Mouse (Mus musculus) left cerebral cortex, adult 9 months (tissue): ENCODE measurements around the gene Map3k5.
"Not testable (repeated sequence)": the region's sequence is repeated elsewhere in the genome, so short reads cannot be mapped to it uniquely, and the experiment has no call there.

Experiments
- DNase-seq, 2 experiments: peaks; one replicate each; pipeline ENCODE4 v3.0.0; 2022; ENCODE audit warnings: low spot score in 2 of 2

The Map3k5 gene

GRCm38 (mm10) chr10:19934384-19935294 lies at the start of gene Map3k5:
Map3k5 (plus strand) TSS chr10:19934472.
- no peak for DNase-seq

- DNase-seq = no peak
These were observed 48.0 kb upstream of the Map3k5 start for GRCm38 (mm10) chr10:19886249-19886648.

DNA sequence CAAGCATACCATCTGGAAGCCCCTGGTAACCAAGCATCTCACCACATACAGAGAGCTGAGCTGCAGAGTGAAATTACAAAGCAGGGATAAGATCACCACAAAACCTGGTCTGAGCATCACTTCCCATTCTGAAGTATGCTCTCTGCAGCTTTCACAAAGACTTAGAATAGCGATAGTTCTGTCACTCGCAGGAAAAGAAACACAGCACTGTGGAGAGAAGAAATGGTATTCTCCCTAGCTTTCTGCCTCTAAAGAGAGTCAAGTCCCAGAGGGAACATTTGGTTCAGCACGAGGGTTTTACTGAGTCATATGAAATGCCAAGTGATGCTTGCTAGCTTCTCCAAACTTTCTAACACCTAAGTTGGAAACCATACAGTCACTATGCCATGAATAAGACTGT lies 44.4 kb upstream of the Map3k5 start:
- DNase-seq = no peak

- no peak for DNase-seq
These were observed 42.6 kb upstream of the Map3k5 start for GRCm38 (mm10) chr10:19891686-19892085.

- DNase-seq = no peak
These were observed 41.1 kb upstream of the Map3k5 start for GRCm38 (mm10) chr10:19893146-19893545.

GRCm38 (mm10) chr10:19893976-19894375 lies 40.3 kb upstream of the Map3k5 start:
- DNase-seq = peak in 1 of 2 experiments; percentile 33

DNA sequence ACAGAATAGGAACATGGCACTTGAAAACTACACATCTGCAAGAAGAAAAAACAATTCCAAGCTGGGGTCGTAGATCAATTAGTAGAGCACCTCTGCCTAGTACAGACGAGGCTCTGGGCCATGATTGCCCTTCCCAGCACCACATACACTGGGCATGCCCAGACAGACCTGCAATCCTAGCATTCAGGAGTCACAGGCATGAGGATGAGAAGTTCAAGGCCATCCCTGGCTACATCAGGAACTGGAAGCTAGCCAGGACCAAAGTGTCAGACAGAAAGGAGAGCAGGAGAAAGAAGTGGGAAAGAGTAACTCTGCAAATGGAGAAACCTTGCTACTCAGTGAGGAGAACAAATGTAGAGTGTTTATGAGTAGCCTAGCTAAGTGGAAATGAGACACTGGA lies 34.1 kb upstream of the Map3k5 start:
- DNase-seq = no peak

DNA sequence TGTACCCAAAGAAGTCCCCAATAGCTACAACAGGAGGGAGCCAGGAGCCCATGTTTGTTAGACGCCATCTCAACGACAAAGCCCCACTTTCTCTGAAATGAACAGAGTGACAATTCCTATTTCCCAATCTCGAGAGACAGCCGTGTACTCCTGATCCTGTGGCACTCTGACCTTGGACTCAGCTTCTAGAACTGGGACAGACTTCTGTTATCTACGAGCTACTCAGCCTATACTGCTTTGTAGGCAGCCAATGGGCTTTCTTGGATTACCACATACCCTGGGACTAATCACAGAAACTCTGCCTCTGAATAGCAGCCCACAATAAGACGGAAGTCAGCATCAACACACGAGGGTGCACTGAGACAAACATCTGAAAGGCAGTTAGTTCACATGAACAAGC lies 32.3 kb upstream of the Map3k5 start:
- no peak for DNase-seq

- DNase-seq = peak; percentile 67 to 80
These were observed 30.0 kb upstream of the Map3k5 start for GRCm38 (mm10) chr10:19904077-19904820.

DNA sequence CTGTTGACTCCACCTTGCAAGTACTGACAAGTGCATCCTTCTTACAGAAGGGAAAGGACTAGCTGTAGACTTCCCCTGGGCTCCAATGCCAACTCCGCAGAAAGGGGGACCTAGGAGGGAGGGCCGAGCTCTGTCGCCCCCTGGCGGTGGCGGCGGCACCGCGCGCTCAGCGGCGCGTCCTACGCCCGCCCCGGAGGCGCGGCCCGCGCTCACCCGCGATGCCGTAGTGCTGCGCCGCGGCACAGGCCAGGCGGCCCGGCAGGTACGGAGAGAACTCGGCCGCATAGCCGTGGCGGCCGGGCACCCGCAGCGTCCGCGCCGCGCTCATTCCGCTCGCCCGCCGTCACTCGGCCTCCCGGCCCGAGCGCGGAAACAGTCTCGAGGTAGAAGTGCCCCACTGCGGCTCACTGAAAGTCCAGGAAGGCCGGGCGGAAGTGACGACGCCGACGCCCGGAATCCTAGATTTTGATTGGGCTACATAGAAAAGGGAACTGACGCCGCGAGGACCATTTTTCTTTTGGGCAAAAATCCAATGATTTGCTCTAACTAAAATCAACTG lies 26.9 kb upstream of the Map3k5 start, which contains the start of gene Pex7:
TSS of gene Pex7 (minus strand) at position 444 of the 559 bp plus-strand sequence.
- peak; percentile 79 to 94 for DNase-seq

DNA sequence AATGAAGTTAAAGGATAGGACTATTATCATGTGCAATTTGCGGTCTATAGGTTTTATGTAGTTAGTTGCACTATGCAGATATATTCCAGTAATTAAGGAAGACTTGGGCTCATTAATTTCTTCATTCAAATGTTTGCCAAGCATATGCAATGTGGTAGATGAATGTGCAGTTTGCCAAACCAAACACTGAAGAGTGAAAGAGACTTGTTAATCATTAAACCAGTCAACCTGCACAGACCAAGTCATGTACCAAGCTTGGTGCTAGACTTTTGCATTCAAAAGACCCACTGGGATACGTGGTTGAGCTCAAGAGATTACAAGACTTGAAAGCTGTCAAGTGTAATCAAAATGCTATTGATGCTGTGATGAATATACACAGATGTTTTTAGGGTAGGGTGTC lies 26.2 kb upstream of the Map3k5 start:
- DNase-seq = no peak

DNA sequence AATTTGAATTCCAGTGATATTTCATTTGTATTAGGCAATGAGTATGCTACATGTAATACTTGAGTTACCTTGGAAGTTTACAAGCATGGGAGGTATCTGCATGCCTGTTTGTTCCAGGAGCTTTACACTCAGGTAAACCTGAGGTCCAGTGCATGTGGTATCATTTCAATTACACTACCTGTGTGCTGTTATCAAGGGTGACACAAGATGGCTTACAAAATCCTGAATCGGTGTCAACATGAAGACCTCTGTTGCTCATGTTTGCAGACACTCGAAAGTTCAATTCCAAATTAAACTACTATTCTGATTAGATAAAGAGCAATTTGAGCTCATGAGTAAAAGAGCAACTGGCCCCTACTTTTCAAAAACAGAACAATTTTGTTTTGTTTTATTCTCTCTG lies 23.8 kb upstream of the Map3k5 start:
- DNase-seq = no peak

GRCm38 (mm10) chr10:19911583-19911982 lies 22.7 kb upstream of the Map3k5 start:
- no peak for DNase-seq

GRCm38 (mm10) chr10:19913806-19914205 lies 20.5 kb upstream of the Map3k5 start:
- DNase-seq = no peak

DNA sequence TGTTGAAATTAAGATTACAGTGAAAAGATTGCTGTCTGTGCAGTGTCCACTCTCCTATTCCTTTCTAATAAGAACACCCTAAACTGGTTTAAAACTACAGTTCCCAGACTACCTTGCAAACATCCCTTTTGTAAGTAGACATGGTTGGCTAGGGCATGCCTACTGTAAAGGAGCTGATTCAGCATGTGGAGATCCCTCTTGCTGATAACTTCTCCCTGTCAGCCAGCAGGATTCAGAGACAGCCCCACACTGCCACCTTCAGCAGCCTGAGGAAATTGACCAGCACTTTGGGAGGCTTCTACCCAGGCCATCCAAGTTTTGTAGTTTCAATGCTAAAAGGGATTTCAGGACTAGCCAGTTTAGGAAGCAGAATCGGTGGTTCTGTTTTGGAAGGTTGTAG lies 19.0 kb upstream of the Map3k5 start:
- peak; percentile 48 to 71 for DNase-seq

DNA sequence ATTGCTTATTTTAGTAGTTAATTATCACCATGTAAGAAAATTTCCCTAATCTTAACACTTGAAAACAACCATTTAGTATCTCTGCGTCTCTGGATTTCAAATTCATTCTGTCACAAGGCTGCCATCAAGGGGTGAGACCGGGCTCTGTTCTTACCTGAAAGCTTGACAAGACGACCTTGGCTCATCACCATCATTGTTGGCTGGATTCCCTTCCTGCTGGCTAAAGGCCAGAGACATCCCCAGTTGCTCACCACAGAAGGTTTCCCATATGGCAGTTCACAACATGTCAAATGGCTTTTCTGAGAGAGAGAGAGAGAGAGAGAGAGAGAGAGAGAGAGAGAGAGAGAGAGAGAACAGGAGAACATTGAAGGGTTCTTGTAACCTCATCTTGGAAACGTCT lies 11.9 kb upstream of the Map3k5 start:
- DNase-seq = no peak

DNA sequence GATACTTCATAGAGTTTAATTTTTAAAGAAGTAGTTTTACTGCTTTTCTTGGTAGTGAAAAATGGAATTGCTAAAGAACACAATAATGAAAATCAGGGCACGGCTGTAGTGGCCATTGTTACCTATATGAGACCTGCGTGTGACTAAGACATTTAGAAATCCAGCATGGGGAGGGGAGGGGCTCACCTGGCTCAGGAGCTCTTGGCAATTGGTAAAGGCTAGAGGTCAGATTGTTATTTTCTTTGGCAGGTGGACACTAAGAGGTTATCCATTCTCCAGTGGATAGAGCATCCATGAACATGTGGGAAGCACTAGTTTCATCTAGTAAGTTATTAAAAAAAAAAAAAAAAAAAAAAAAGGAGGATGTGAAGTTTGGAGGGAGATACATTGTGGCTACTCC lies 10.0 kb upstream of the Map3k5 start:
- DNase-seq = no peak

GRCm38 (mm10) chr10:19926391-19926897 lies 7.8 kb upstream of the Map3k5 start:
- DNase-seq = not testable (repeated sequence)

DNA sequence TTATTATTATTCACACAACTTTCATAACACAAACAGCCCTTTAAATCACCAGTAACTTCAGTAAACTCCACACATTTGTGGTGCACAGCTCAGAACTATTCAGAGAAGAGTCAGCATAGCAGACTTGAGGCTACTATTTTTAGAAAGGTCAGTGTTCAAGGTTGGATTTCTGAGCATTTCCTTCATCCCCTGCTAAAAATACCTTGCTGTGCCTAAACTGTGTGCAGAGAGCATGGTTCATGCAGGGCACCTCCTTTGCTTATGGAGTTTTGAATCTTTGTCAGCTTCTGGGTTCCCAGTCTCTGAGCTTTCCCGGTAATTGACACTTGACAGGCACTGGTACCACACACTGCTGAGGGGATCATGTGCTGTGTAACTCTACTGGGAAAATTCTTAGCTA lies 6.1 kb upstream of the Map3k5 start:
- DNase-seq = no peak

DNA sequence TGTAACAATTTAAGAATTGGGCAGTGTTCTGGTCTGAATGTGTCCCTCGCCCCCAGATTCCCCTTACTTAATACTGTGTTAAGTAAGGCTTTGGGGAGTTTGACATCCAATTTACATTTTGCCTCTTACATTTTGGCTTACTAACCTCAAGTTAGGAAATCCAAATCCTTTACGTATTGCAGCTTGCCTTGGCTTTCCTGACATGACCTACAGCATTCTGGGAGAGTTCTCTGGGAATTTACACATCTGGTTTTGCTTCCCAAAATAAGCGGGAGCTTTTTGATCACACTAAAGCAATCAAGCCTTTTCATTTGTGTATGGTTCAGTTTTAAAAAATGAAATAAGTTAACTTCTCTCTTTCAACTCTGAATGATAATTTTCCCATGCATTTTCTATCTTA lies 1.3 kb upstream of the Map3k5 start:
- DNase-seq = no peak

DNA sequence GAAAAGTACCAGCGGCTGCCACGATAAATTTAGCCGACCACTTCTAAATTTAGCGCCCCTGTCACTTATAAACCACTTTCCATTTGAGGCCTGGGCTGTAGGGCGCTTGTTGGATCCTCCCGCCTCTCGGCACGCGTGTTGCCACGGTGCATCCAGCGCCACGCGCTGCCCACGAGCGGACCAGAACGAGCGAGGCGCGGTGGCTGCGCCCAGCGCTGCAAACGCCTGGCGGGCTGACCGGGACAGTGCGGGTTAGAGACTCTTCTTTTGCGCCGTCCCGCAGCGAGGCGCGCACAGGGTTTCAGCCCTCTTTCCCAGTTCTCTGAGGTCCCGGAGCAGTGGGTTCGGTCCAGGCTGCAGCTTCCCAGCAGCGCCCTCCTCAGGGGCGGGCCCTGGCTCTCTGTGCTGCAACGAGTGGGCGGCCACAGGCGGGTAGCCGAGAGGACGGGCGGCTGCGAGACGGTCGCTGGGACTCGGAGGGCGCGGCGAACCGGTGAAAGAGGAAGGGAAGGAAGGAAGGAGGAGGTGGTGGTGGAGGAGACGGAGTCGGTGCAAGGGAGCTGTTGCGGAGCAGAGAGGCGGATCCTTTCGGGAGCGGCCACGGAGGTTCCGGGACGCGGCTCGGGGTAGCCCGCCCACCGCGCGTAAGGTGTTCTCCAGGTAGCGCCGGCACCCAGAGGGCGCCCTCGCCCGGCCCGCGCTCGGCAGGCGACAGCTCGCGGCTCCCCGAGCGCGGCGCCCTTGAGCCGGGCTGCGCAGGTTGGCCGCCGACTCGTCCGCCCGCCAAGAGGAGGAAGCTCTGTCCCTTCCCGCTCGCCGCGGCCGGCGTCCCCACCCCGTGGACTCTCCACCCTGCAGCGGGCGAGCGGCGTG lies 525 bp upstream of the Map3k5 start:
- DNase-seq = peak; percentile 45 to 82
